Mouse (Mus musculus): ENCODE measurements at regions not wholly inside any gene's neighbourhood (a gene's known extent, or its start where the extent isn't known, plus 50 kb on each side); places are given as distances from the start of the nearest gene placed in this dataset.
"Not testable (repeated sequence)": the region's sequence is repeated elsewhere in the genome, so short reads cannot be mapped to it uniquely, and the experiment has no call there.

DNA sequence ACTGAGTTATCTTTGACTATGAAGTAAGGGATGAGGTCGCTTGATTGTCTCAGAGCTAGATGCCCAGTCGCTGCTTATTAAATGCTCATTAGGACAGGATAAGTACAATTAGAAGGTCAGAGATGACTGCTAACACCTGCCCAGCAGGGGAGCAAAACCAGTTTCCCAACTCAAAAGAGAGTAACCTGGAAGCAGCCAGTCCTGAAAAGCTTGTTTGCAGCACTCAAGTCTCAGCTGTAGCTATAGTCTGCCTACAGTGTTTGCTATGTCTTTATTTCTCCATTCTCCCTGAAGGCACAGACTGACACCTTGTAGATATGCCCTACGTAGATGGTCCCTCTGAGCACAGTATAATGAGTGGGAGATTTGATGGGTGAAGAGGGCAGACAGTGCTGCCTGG, 274.7 kb upstream of the Maf start:
- Histone ChIP-seq H3K9me3 (ENCODE audit: control insufficient read depth, low read length) (no peaks in the 10 kb centered on the region), H3K4me3 (ENCODE audit: low read depth, low read length) (no peak overlapping the region), H3K27me3 (replicated peaks; ENCODE audit: control insufficient read depth, insufficient read depth, low read length) (no peaks in the 10 kb centered on the region), H3K27ac (replicated peaks; ENCODE audit: low read depth, low read length) (no peak overlapping the region), H3K4me1 (ENCODE audit: control insufficient read depth, insufficient read depth, low read length) (no peaks in the 10 kb centered on the region), H3K36me3 (ENCODE audit: control insufficient read depth, insufficient read depth, low read length) (no peaks in the 10 kb centered on the region), H3K9ac (ENCODE audit: low read depth, low read length) (no peak overlapping the region), H3K4me2 (ENCODE audit: low read depth, low read length) (no peak overlapping the region)
- 58% methylated on average over 3 of the region's 3 CpGs for WGBS
- ATAC-seq (ENCODE audit: low read depth) (no peak), DNase-seq (ENCODE audit: low spot score) (peak; percentile 60)

DNA sequence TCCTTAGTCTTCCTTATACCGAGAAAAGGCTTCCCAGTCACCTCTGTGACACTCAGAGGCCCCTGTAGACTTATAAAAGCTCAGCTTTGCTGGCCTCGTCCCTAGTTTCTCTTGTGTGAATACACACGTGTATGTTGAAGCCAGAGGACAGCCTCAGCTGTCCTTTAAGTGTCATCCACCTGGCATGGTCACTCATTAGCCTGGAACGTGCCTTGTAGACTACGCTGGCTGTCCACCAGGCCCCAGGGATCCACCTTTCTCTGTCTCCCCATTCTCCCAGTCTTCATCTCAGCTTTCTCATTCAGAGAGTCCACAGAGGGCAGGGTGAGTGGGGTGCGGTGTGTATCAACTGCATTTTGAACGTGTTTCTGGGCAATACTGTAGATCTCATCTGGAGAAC, 273.8 kb upstream of the Maf start:
- Histone ChIP-seq H3K27me3 (replicated peaks; ENCODE audit: control insufficient read depth, insufficient read depth, low read length) (no peaks in the 10 kb centered on the region), H3K36me3 (ENCODE audit: control insufficient read depth, insufficient read depth, low read length) (no peaks in the 10 kb centered on the region), H3K9me3 (ENCODE audit: control insufficient read depth, low read length) (no peaks in the 10 kb centered on the region), H3K4me2 (ENCODE audit: low read depth, low read length) (no peak overlapping the region), H3K27ac (replicated peaks; ENCODE audit: low read depth, low read length) (no peak overlapping the region), H3K4me3 (ENCODE audit: low read depth, low read length) (no peak overlapping the region), H3K9ac (ENCODE audit: low read depth, low read length) (no peak overlapping the region), H3K4me1 (ENCODE audit: control insufficient read depth, insufficient read depth, low read length) (no peaks in the 10 kb centered on the region)
- 81% methylated on average over 6 of the region's 7 CpGs for WGBS
- DNase-seq (ENCODE audit: low spot score) (no peak), ATAC-seq (ENCODE audit: low read depth) (no peak)

DNA sequence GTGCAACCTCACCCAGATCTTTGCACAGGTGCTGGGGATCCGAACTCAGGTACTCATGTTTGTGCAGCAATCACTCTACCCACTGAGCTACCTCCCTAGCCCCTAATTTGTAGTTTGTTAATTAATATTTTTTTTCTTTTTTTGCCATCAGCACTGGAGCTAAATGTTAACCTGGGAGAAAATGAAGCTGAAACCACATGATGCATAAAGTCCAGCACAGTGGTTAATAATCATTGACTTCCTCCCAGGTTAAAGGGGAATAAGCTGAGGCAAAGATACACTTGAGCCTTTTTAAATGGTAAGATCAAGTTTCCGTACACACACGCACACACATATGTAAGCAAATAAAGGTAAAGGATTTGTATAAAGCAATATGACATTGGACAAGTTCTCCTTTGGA, 273.0 kb upstream of the Maf start:
- no peak for ATAC-seq (ENCODE audit: low read depth)
- no peaks in the 10 kb centered on the region for H3K36me3 ChIP-seq (ENCODE audit: control insufficient read depth, insufficient read depth, low read length)
- no peaks in the 10 kb centered on the region for H3K27me3 ChIP-seq (replicated peaks; ENCODE audit: control insufficient read depth, insufficient read depth, low read length)
- H3K27ac ChIP-seq (replicated peaks; ENCODE audit: low read depth, low read length): no peak overlapping the region
- H3K4me1 ChIP-seq (ENCODE audit: control insufficient read depth, insufficient read depth, low read length): no peaks in the 10 kb centered on the region
- H3K9ac ChIP-seq (ENCODE audit: low read depth, low read length): no peak overlapping the region
- H3K4me3 ChIP-seq (ENCODE audit: low read depth, low read length): no peak overlapping the region
- DNase-seq (ENCODE audit: low spot score): no peak
- no peaks in the 10 kb centered on the region for H3K9me3 ChIP-seq (ENCODE audit: control insufficient read depth, low read length)
- H3K4me2 ChIP-seq (ENCODE audit: low read depth, low read length): no peak overlapping the region
- 79% methylated on average over 3 of the region's 3 CpGs for WGBS

DNA sequence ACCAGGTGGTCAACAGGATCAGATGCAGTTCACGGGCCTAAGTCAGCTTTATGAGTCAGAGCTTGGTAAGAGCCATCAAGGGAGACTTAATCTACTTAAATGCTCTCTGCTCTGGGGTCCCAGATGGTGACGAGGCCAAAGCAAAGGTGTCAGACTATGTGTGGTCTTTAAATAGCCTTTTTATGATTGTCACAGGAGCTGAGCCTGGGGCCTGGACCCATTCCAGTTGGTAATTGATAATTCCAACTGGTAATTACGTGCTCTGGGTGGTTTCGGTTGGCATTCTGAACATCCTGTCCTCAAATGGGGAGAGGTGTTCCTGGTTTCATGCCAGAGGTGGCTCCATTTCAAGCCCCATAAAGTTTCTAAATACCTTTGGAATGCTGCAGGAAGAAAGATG, 269.6 kb upstream of the Maf start:
- Histone ChIP-seq H3K9ac (ENCODE audit: low read depth, low read length) (no peak overlapping the region), H3K4me3 (ENCODE audit: low read depth, low read length) (no peak overlapping the region), H3K4me2 (ENCODE audit: low read depth, low read length) (no peak overlapping the region), H3K27me3 (replicated peaks; ENCODE audit: control insufficient read depth, insufficient read depth, low read length) (no peaks in the 10 kb centered on the region), H3K36me3 (ENCODE audit: control insufficient read depth, insufficient read depth, low read length) (no peaks in the 10 kb centered on the region), H3K27ac (replicated peaks; ENCODE audit: low read depth, low read length) (no peak overlapping the region), H3K9me3 (ENCODE audit: control insufficient read depth, low read length) (no peaks in the 10 kb centered on the region), H3K4me1 (ENCODE audit: control insufficient read depth, insufficient read depth, low read length) (peaks cover 5% of the 10 kb centered on the region; the same call in 1 of the 2 replicates)
- 60% methylated on average over 4 of the region's 4 CpGs for WGBS
- no peak for ATAC-seq (ENCODE audit: low read depth)
- DNase-seq (ENCODE audit: low spot score): no peak

DNA sequence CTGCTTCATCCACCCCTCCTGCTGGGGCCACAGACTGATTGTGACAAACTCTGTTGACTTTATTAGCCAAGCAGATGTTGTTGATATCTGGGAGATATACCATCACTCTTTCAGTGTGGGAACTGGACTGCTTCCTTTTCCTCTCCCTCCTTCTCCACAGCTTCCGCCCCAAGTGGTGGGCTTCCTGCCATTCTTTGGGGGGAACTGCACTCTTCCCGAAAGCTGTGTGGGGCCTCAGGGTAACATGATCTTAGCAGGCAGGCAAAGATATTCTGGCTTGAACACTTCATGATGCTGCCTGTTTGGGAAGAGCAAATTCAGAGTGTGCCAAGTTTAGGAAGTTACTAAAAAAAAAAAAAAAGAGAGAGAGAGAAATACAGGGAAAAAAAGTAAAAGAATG, 267.1 kb upstream of the Maf start:
- no peaks in the 10 kb centered on the region for H3K9me3 ChIP-seq (ENCODE audit: control insufficient read depth, low read length)
- 41% methylated on average over 2 of the region's 2 CpGs for WGBS
- no peaks in the 10 kb centered on the region for H3K27me3 ChIP-seq (replicated peaks; ENCODE audit: control insufficient read depth, insufficient read depth, low read length)
- H3K4me1 ChIP-seq (ENCODE audit: control insufficient read depth, insufficient read depth, low read length): peaks cover 5% of the 10 kb centered on the region; the same call in 1 of the 2 replicates
- peak; percentile 53 for DNase-seq (ENCODE audit: low spot score)
- no peaks in the 10 kb centered on the region for H3K36me3 ChIP-seq (ENCODE audit: control insufficient read depth, insufficient read depth, low read length)
- no peak overlapping the region for H3K4me3 ChIP-seq (ENCODE audit: low read depth, low read length)
- no peak overlapping the region for H3K9ac ChIP-seq (ENCODE audit: low read depth, low read length)
- H3K4me2 ChIP-seq (ENCODE audit: low read depth, low read length): no peak overlapping the region
- H3K27ac ChIP-seq (replicated peaks; ENCODE audit: low read depth, low read length): no peak overlapping the region
- ATAC-seq (ENCODE audit: low read depth): no peak

DNA sequence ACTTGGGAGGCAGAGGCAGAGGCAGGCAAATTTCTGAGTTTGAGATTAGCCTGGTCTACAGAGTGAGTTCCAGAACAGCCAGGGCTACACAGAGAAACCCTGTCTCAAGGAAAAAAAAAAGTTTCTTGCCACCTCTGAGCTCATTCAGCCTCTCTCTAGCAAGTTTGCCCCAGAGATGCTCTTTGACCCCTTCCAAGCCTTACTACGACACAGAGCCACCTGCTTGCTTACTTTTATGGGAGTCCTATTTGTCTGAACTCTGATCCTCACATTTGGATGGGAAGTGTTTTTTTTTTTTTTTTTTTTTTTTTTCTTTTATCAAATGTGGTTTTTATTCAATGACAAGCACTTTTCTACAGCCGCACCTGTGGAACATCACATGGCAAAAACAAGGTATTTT, 263.8 kb upstream of the Maf start:
- not testable (repeated sequence) for H3K27me3 ChIP-seq (replicated peaks; ENCODE audit: control insufficient read depth, insufficient read depth, low read length); ATAC-seq (ENCODE audit: low read depth); H3K4me2 ChIP-seq (ENCODE audit: low read depth, low read length); H3K4me3 ChIP-seq (ENCODE audit: low read depth, low read length); H3K27ac ChIP-seq (replicated peaks; ENCODE audit: low read depth, low read length); H3K4me1 ChIP-seq (ENCODE audit: control insufficient read depth, insufficient read depth, low read length); DNase-seq (ENCODE audit: low spot score); H3K9me3 ChIP-seq (ENCODE audit: control insufficient read depth, low read length); H3K9ac ChIP-seq (ENCODE audit: low read depth, low read length); H3K36me3 ChIP-seq (ENCODE audit: control insufficient read depth, insufficient read depth, low read length)
- 77% methylated on average over 2 of the region's 2 CpGs for WGBS

DNA sequence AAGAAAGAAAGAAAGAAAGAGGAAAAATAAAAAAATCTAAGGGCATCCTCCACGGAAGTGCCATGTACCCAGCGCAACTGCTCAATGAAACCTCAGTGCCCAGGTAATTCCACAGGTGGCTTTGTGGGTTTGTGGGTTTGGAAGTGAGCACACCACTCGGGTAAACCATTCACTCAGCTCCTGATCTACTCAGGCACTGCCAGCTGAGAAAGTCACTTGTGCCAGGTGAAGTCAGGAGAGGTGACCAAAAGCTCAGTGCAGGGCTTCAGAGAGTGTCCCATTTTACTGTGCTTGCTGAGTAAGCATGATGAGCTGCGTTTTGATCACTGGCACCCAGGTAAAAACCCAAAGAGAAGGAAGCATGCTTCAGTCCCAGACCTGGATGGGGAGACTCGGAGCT, 260.5 kb upstream of the Maf start:
- Histone ChIP-seq H3K9me3 (ENCODE audit: control insufficient read depth, low read length) (no peaks in the 10 kb centered on the region), H3K27me3 (replicated peaks; ENCODE audit: control insufficient read depth, insufficient read depth, low read length) (no peaks in the 10 kb centered on the region), H3K4me2 (ENCODE audit: low read depth, low read length) (no peak overlapping the region), H3K4me3 (ENCODE audit: low read depth, low read length) (no peak overlapping the region), H3K27ac (replicated peaks; ENCODE audit: low read depth, low read length) (no peak overlapping the region), H3K4me1 (ENCODE audit: control insufficient read depth, insufficient read depth, low read length) (no peaks in the 10 kb centered on the region), H3K9ac (ENCODE audit: low read depth, low read length) (no peak overlapping the region), H3K36me3 (ENCODE audit: control insufficient read depth, insufficient read depth, low read length) (no peaks in the 10 kb centered on the region)
- no peak for DNase-seq (ENCODE audit: low spot score)
- WGBS: 84% methylated on average over 5 of the region's 5 CpGs
- ATAC-seq (ENCODE audit: low read depth): no peak

DNA sequence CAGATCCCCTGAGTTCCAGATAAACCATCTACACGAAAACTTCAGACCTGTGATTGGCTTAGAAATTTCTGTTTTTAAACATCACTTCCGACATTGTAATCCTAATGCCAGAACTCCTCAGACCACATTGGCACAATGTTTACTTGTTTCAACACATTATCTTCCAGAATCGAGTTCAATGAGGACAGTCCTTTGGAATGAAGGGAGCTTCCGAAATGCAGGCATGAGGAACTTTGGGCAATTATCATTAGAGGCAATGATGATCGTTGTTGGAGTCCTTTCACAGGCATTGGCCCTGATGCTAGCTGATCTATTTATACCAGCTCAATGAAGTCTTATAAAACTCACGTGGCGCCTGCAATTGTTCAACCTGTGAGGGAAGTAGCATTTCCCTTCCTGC, 258.4 kb upstream of the Maf start:
- H3K9me3 ChIP-seq (ENCODE audit: control insufficient read depth, low read length): no peaks in the 10 kb centered on the region
- H3K36me3 ChIP-seq (ENCODE audit: control insufficient read depth, insufficient read depth, low read length): no peaks in the 10 kb centered on the region
- H3K4me2 ChIP-seq (ENCODE audit: low read depth, low read length): no peak overlapping the region
- H3K9ac ChIP-seq (ENCODE audit: low read depth, low read length): no peak overlapping the region
- DNase-seq (ENCODE audit: low spot score) (no peak), ATAC-seq (ENCODE audit: low read depth) (no peak)
- H3K4me1 ChIP-seq (ENCODE audit: control insufficient read depth, insufficient read depth, low read length): no peaks in the 10 kb centered on the region
- 82% methylated on average over 7 of the region's 7 CpGs for WGBS
- H3K27ac ChIP-seq (replicated peaks; ENCODE audit: low read depth, low read length): no peak overlapping the region
- no peaks in the 10 kb centered on the region for H3K27me3 ChIP-seq (replicated peaks; ENCODE audit: control insufficient read depth, insufficient read depth, low read length)
- no peak overlapping the region for H3K4me3 ChIP-seq (ENCODE audit: low read depth, low read length)

DNA sequence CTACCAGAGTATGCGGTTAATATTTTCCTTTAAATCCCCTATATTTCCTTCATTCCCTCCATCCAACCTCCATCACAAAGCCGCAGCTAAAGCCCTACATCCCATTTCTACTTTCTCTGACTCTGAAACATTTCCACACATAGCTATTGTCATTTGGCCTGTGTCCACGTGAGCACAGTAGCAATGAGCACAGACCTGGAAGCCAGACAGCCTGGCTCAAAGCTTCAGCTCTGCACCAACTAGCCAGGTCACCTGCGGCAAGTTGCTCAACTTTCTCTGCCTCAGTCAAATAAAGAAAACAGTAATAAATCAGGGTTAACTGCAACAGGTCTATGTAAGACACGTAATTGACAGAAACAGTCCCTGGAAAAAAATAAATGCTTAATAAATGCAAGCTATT, 247.8 kb upstream of the Maf start:
- no peak overlapping the region for H3K27ac ChIP-seq (replicated peaks; ENCODE audit: low read depth, low read length)
- no peaks in the 10 kb centered on the region for H3K27me3 ChIP-seq (replicated peaks; ENCODE audit: control insufficient read depth, insufficient read depth, low read length)
- no peak overlapping the region for H3K9ac ChIP-seq (ENCODE audit: low read depth, low read length)
- no peak for DNase-seq (ENCODE audit: low spot score)
- no peak for ATAC-seq (ENCODE audit: low read depth)
- 91% methylated on average over 5 of the region's 5 CpGs for WGBS
- H3K4me2 ChIP-seq (ENCODE audit: low read depth, low read length): no peak overlapping the region
- no peaks in the 10 kb centered on the region for H3K9me3 ChIP-seq (ENCODE audit: control insufficient read depth, low read length)
- no peaks in the 10 kb centered on the region for H3K4me1 ChIP-seq (ENCODE audit: control insufficient read depth, insufficient read depth, low read length)
- H3K36me3 ChIP-seq (ENCODE audit: control insufficient read depth, insufficient read depth, low read length): no peaks in the 10 kb centered on the region
- no peak overlapping the region for H3K4me3 ChIP-seq (ENCODE audit: low read depth, low read length)
